Mouse (Mus musculus) myocyte (in vitro differentiated cells): ENCODE measurements around the gene Gm3409.
"Not testable (repeated sequence)": the region's sequence is repeated elsewhere in the genome, so short reads cannot be mapped to it uniquely, and the experiment has no call there.

Experiments used
- CEBPB ChIP-seq: IDR thresholded peaks from 2 replicates; pipeline ENCODE4 v1.6.1; 2011; ENCODE audit warnings: mild to moderate bottlenecking, moderate library complexity; ENCODE audit not compliant: poor library complexity, insufficient read depth, severe bottlenecking
- E2F4 ChIP-seq: IDR thresholded peaks from one replicate; pipeline ENCODE4 v1.6.1; 2011; ENCODE audit warnings: mild to moderate bottlenecking, control low read depth, moderate library complexity; ENCODE audit not compliant: insufficient read depth
- MAX ChIP-seq: IDR thresholded peaks from one replicate; pipeline ENCODE4 v1.6.1; 2011; ENCODE audit warnings: low read depth, mild to moderate bottlenecking, control low read depth
- MYOG ChIP-seq, 3 experiments: IDR thresholded peaks; one replicate each; pipeline ENCODE4 v1.6.1; 2011; ENCODE audit warnings: control low read depth in 2 of 3, low read depth in 2 of 3, mild to moderate bottlenecking in 2 of 3; ENCODE audit not compliant: insufficient read length in 2 of 3, control insufficient read depth in 1 of 3, insufficient read depth in 1 of 3
- POLR2A ChIP-seq: IDR thresholded peaks from one replicate; pipeline ENCODE4 v1.6.1; 2011; ENCODE audit warnings: low read depth, mild to moderate bottlenecking, control low read depth, moderate library complexity; ENCODE audit not compliant: insufficient read length
- POLR2AphosphoS2 ChIP-seq: IDR thresholded peaks from one replicate; pipeline ENCODE4 v1.6.1; 2011; ENCODE audit warnings: low read depth, control low read depth; ENCODE audit not compliant: insufficient read length
- REST ChIP-seq: IDR thresholded peaks from one replicate; pipeline ENCODE4 v1.6.1; 2011; ENCODE audit warnings: mild to moderate bottlenecking, control low read depth, moderate library complexity; ENCODE audit not compliant: insufficient read depth, insufficient read length
- TCF12 ChIP-seq: IDR thresholded peaks from one replicate; pipeline ENCODE4 v1.6.1; 2011; ENCODE audit warnings: mild to moderate bottlenecking, control low read depth; ENCODE audit not compliant: poor library complexity, insufficient read depth, severe bottlenecking
- USF1 ChIP-seq: IDR thresholded peaks from one replicate; pipeline ENCODE4 v1.6.1; 2011; ENCODE audit warnings: low read depth, mild to moderate bottlenecking, control low read depth, moderate library complexity

DNA sequence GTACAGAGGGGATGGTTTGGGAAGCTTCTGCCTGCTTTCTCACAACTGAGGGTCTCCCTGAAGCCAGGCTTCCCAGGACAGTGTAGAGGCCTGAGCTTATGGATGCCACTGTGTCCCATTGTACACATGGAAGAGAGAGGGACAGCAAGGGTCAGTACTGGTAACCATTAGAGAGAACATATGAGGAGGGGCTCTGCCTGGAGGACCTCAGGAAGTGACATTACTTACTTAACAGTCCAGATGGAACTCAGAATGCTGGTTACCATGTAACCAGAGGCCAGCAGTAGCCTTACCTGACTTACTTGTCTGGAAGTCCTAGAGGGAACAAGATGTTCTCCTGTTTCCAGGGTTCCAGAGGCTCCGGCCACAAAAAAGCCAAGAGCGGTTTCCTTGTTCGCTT lies at the start of gene Gm3409:
- TF ChIP-seq POLR2A; USF1; E2F4; TCF12; POLR2AphosphoS2; MAX; CEBPB; REST; MYOG (IDR thresholded peaks at IDR 0.05; ENCODE audit: control insufficient read depth in 1 of 3, insufficient read depth in 1 of 3, insufficient read length in 2 of 3, low read depth in 2 of 3): not testable (repeated sequence)
